Mouse (Mus musculus) bone marrow macrophage, adult 2 months (primary cell): ENCODE data around the gene Aldh3b3.

ENCODE experiments used
- CTCF ChIP-seq: IDR thresholded peaks from 2 replicates; pipeline ENCODE4 v1.5.1; 2012; ENCODE audit warnings: low read depth, mild to moderate bottlenecking, low read length, moderate library complexity
- POLR2A ChIP-seq: IDR thresholded peaks from 2 replicates; pipeline ENCODE4 v1.6.1; 2012; ENCODE audit warnings: mild to moderate bottlenecking, low read depth, low read length, borderline replicate concordance

DNA sequence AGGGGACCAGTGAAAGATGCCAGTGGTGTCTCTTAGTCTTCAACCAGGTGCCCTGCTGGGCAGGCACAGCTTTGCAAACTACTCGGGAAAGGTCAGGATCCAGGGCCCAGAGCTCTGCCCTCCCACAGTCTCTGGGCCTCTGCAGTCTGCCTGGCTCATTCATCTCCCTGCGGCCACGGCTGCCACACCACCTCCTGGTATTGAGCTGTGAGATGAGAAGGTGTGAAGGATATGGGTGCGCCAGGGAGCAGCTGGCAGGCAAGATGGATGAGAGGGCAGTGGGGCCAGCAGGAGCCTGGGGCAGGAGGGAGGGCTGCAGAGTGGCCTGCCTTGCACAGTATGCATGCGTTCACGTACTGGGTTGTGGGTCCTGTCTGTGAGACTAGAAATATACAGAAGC is 32.4 kb downstream of the Aldh3b3 start:
- TF ChIP-seq POLR2A (no peak), CTCF (no peak)
